Mouse (Mus musculus) right cerebral cortex, postnatal 36 days (tissue): ENCODE measurements around the gene Tnfrsf18.

Experiments used
- DNase-seq, 2 experiments: peaks; one replicate each; pipeline ENCODE4 v3.0.0; 2022; ENCODE audit warnings: low spot score in 2 of 2, mixed read lengths in 1 of 2

Gene Tnfrsf18

DNA sequence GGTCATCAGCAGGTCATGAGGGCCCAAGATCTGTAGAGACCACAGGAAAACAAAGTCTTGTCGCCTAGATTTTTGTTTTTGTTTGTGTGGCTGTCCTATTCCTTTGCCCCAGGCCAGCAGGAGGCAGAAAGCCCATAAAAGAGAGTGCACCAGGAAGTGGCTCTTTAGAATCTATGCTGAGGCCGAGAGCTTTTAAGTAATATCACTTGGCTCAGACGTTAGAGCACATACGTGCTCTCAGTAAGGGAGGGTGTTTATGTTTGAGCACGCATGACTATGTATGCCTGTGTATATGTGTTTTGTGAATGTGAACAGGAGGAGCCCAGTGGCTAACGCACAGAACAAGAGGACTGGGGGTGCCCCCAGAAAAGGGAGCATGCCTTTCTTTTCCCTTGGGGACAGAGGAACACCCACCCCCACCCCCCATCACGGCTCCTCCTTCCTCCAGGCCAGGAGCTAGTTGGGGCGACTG lies 51.0 kb downstream of the Tnfrsf18 start:
- DNase-seq: no peak

DNA sequence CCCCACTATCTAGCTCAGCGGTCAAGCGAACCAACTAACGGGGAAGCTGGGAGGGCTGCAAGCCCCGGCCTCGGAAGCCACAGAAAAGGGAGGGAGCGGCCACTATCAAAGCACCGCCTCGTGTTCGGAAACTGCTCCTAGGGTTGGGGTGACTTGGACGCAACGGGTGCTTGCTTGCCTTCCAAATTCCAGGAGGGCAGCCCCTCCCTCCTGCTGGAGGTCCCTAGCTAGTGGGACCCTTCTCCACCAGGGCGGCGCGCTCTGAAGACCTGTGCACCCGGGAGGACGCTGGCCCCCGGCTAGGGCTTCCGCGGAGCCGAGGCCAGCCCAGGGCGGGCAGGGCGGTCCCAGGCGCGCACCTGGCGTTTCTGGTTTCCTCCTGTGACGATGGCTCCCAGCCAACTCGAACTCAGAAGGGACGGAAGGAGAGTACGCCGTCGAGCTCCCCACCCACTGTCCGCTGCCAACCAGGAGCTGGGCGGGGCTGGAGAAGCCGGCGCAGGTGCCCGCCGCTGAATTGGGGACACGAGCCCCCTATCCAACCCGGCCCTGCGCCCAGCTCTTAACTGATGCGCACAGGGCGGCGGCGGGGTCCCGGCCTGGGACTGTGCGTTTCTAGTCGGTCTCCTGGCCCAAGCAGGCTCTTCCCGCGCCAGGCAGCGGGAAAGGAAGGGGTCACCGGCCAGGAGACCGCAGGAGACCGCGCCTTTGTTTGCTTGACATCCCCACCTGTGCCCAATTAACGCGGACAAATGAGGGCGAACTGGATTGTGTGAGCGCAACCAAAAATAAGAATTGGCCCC lies 51.7 kb downstream of the Tnfrsf18 start:
- DNase-seq: no peak
